Mouse (Mus musculus): ENCODE measurements around the gene Celf5. TPM values are rescaled to one million over a fixed set of nuclear protein-coding genes. Genes with fewer than 3 reads are reported as not detected.

Celf5 gene
- 1.2 TPM for polyA plus RNA-seq (2014; fragmentation: Illumina TruSeq; extraction: RNeasy Lipid Tissue Mini Kit (QIAGEN cat#74804); ENCODE audit: low read depth, low replicate concordance)

DNA sequence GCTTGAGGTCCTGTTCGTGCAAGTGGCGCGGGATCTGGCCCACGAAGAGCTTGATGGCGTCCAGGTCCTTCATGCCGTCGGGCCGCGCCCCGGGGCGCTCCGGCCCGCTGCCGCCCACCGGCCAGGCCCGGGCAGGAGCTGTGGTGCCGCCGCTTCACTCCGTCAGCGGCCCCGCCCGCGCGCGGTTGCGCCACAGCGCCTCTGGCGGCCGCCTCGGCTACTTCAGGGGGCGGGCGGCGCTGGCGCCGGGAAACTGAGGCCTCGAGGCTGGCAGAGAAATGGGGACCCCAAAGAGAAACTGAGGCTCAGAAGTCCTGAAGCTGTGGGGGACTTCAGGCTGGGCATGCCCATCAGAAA, at the start of gene Celf5:
Celf5 (minus strand) TSS at position 177 of the 357 bp plus-strand sequence.

DNA sequence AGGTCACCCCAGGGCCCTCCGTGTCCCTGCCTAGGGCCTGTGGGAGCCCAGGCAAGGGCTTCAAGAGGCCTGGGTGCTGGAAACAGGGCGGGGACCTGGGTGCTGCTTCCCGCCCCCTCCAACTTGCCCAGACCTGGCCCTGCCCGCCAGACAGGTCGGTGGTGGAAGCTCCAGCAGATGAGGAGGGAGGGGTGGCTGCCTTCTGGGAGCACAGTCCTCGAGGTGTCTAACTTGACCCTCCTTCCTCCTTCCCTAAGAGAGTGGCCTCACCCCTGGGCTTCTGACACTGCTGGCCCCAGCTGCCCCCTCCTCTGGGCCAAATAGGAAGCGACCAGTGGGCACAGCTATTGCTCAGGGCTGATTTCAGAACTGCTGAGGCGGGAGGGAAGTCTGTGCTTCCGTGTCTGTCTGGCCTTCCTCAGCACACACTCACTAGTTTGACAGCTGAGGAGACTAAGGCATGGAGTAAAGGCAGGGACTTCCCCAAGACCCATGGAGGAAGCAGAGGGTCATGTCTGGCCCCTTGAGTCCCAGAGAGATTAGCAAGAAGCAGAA, 41.6 kb upstream of the Celf5 start, which contains the start of gene Gna15:
Gna15 (minus strand) TSS at position 175 of the 555 bp plus-strand sequence.

DNA sequence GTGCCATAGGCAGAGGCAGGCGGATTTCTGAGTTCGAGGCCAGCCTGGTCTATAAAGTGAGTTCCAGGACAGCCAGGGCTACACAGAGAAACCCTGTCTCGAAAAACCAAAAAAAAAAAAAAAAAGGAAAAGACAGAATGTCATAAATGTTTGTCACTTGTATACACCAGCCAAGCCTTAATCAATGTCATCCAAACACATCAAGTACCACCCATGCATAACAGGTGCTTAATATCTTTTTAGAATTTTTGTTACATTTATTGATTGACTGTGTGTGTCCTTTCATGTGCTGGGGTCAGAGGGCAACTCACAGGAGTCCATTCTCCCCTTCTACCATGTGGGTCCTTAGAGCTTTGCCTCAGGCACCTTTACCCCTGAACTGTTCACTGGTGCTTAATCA, 17.5 kb upstream of the Celf5 start, which contains the start of gene S1pr4:
S1pr4 (minus strand) TSS at position 101 of the 400 bp plus-strand sequence.

DNA sequence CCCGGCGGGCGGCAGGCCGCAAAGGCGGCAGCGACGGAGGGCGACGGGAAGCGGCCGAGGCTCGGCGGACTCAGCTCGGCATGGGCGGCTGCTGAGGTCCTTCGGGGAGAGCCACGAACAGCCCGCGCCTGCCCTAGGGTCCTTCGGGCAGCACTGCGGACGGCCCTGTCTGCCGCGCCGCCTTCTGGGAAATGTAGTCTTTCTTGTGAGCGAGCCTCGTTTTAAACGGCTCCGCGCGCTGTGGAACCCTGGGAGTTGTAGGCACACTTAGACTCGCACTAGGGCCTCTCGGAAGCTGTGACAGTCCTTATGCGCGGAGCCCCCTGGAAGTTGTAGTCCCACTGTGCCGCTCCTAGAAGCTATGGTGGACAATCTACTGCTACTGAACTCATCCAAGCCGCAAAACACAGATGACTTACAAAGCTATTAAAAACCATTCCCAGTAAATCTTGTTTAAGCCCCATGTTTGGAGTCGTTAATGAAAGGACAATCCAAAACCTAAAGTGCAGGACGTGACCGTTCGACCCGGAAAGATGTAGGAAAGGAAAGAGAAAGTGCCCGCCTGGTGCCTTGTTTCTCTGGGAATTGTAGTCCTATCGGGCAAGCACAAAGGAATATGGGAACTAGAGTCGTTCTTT, 13.9 kb upstream of the Celf5 start, which contains the start of gene Ncln:
Ncln (minus strand) TSS at position 129 of the 638 bp plus-strand sequence.

DNA sequence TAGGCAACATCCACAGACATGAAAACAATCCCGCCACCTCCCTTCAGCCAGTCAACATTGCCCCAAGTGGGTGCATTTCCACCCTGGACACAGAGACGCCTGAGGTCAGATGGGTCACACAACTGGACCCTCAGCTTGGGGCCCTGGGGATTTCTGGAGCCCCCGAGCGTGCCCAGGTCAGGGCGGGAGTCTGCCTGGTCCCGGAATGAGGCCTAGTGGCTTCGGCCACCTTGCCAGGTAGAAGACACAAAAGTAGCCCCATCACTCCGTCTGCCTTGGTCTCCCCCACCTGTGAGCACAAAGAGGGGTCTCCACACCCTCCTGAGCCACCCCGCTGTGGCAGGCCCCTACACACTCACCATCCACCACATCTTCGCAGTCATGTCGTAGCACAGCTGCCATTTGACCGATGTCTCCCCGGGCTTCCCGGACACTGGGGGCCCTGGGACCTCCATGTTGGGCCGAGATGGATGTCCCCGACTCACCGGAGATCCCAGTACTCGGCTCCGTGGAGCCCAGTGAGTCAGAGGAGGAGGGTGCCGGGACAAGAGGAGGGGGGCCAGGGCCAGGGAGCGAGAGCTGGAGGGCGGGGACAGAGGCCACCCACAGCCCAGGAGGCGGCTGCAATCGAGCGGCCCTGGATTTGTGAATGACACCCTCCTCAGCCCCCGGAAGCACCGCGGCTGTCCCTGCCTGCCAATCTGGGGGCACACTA, 27.2 kb downstream of the Celf5 start, which contains the start of gene Nfic:
Nfic (minus strand) TSS at position 455 of the 715 bp plus-strand sequence.

Other genes starting within 250 kb of the Celf5 start
- 11.6 TPM for gene Zfr2, start 249.6 kb downstream of the Celf5 start, polyA plus RNA-seq (2014; fragmentation: Illumina TruSeq; extraction: RNeasy Lipid Tissue Mini Kit (QIAGEN cat#74804); ENCODE audit: low read depth, low replicate concordance)
- 2.8 TPM for gene Matk, start 229.8 kb downstream of the Celf5 start, polyA plus RNA-seq (2014; fragmentation: Illumina TruSeq; extraction: RNeasy Lipid Tissue Mini Kit (QIAGEN cat#74804); ENCODE audit: low read depth, low replicate concordance)
- 87.0 TPM for gene Mrpl54, start 215.8 kb downstream of the Celf5 start, polyA plus RNA-seq (2014; fragmentation: Illumina TruSeq; extraction: RNeasy Lipid Tissue Mini Kit (QIAGEN cat#74804); ENCODE audit: low read depth, low replicate concordance)
- 47.8 TPM for gene Apba3, start 215.7 kb downstream of the Celf5 start, polyA plus RNA-seq (2014; fragmentation: Illumina TruSeq; extraction: RNeasy Lipid Tissue Mini Kit (QIAGEN cat#74804); ENCODE audit: low read depth, low replicate concordance)
- 24.4 TPM for gene Tjp3, start 191.1 kb downstream of the Celf5 start, polyA plus RNA-seq (2014; fragmentation: Illumina TruSeq; extraction: RNeasy Lipid Tissue Mini Kit (QIAGEN cat#74804); ENCODE audit: low read depth, low replicate concordance)
- gene Pip5k1c, start 189.7 kb downstream of the Celf5 start, polyA plus RNA-seq (2014; fragmentation: Illumina TruSeq; extraction: RNeasy Lipid Tissue Mini Kit (QIAGEN cat#74804); ENCODE audit: low read depth, low replicate concordance), result 44.2 TPM
- gene Cactin, start 161.6 kb downstream of the Celf5 start, polyA plus RNA-seq (2014; fragmentation: Illumina TruSeq; extraction: RNeasy Lipid Tissue Mini Kit (QIAGEN cat#74804); ENCODE audit: low read depth, low replicate concordance), result 18.5 TPM
- gene Tbxa2r, start 154.0 kb downstream of the Celf5 start, polyA plus RNA-seq (2014; fragmentation: Illumina TruSeq; extraction: RNeasy Lipid Tissue Mini Kit (QIAGEN cat#74804); ENCODE audit: low read depth, low replicate concordance), result 2.7 TPM
- gene Gipc3, start 139.4 kb downstream of the Celf5 start, polyA plus RNA-seq (2014; fragmentation: Illumina TruSeq; extraction: RNeasy Lipid Tissue Mini Kit (QIAGEN cat#74804); ENCODE audit: low read depth, low replicate concordance), result 1.1 TPM
- gene Hmg20b, start 132.2 kb downstream of the Celf5 start, polyA plus RNA-seq (2014; fragmentation: Illumina TruSeq; extraction: RNeasy Lipid Tissue Mini Kit (QIAGEN cat#74804); ENCODE audit: low read depth, low replicate concordance), result 63.1 TPM
- 22.3 TPM for gene Mfsd12, start 125.2 kb downstream of the Celf5 start, polyA plus RNA-seq (2014; fragmentation: Illumina TruSeq; extraction: RNeasy Lipid Tissue Mini Kit (QIAGEN cat#74804); ENCODE audit: low read depth, low replicate concordance)
- 2.1 TPM for gene 4930404N11Rik, start 116.9 kb downstream of the Celf5 start, polyA plus RNA-seq (2014; fragmentation: Illumina TruSeq; extraction: RNeasy Lipid Tissue Mini Kit (QIAGEN cat#74804); ENCODE audit: low read depth, low replicate concordance)
- 22.5 TPM for gene Fzr1, start 104.2 kb downstream of the Celf5 start, polyA plus RNA-seq (2014; fragmentation: Illumina TruSeq; extraction: RNeasy Lipid Tissue Mini Kit (QIAGEN cat#74804); ENCODE audit: low read depth, low replicate concordance)
- 66.8 TPM for gene Dohh, start 98.3 kb downstream of the Celf5 start, polyA plus RNA-seq (2014; fragmentation: Illumina TruSeq; extraction: RNeasy Lipid Tissue Mini Kit (QIAGEN cat#74804); ENCODE audit: low read depth, low replicate concordance)
- 2.8 TPM for gene Gm48551, start 98.2 kb downstream of the Celf5 start, polyA plus RNA-seq (2014; fragmentation: Illumina TruSeq; extraction: RNeasy Lipid Tissue Mini Kit (QIAGEN cat#74804); ENCODE audit: low read depth, low replicate concordance)
- 1.7 TPM for gene Gm48552, start 93.7 kb downstream of the Celf5 start, polyA plus RNA-seq (2014; fragmentation: Illumina TruSeq; extraction: RNeasy Lipid Tissue Mini Kit (QIAGEN cat#74804); ENCODE audit: low read depth, low replicate concordance)
- gene Smim24, start 89.7 kb downstream of the Celf5 start, polyA plus RNA-seq (2014; fragmentation: Illumina TruSeq; extraction: RNeasy Lipid Tissue Mini Kit (QIAGEN cat#74804); ENCODE audit: low read depth, low replicate concordance), result 53.6 TPM
- 48.7 TPM for gene Nfic, start 27.1 kb downstream of the Celf5 start, polyA plus RNA-seq (2014; fragmentation: Illumina TruSeq; extraction: RNeasy Lipid Tissue Mini Kit (QIAGEN cat#74804); ENCODE audit: low read depth, low replicate concordance)
- gene Ncln, start 13.7 kb upstream of the Celf5 start, polyA plus RNA-seq (2014; fragmentation: Illumina TruSeq; extraction: RNeasy Lipid Tissue Mini Kit (QIAGEN cat#74804); ENCODE audit: low read depth, low replicate concordance), result 50.8 TPM
- gene S1pr4, start 17.4 kb upstream of the Celf5 start, polyA plus RNA-seq (2014; fragmentation: Illumina TruSeq; extraction: RNeasy Lipid Tissue Mini Kit (QIAGEN cat#74804); ENCODE audit: low read depth, low replicate concordance), result 0.93 TPM
- 2.9 TPM for gene Gna15, start 41.5 kb upstream of the Celf5 start, polyA plus RNA-seq (2014; fragmentation: Illumina TruSeq; extraction: RNeasy Lipid Tissue Mini Kit (QIAGEN cat#74804); ENCODE audit: low read depth, low replicate concordance)
- gene Gna11, start 62.5 kb upstream of the Celf5 start, polyA plus RNA-seq (2014; fragmentation: Illumina TruSeq; extraction: RNeasy Lipid Tissue Mini Kit (QIAGEN cat#74804); ENCODE audit: low read depth, low replicate concordance), result 118 TPM
- 286 TPM for gene Aes, start 76.8 kb upstream of the Celf5 start, polyA plus RNA-seq (2014; fragmentation: Illumina TruSeq; extraction: RNeasy Lipid Tissue Mini Kit (QIAGEN cat#74804); ENCODE audit: low read depth, low replicate concordance)
- gene Tle2, start 91.9 kb upstream of the Celf5 start, polyA plus RNA-seq (2014; fragmentation: Illumina TruSeq; extraction: RNeasy Lipid Tissue Mini Kit (QIAGEN cat#74804); ENCODE audit: low read depth, low replicate concordance), result 45.0 TPM
- gene Tle6, start 118.4 kb upstream of the Celf5 start, polyA plus RNA-seq (2014; fragmentation: Illumina TruSeq; extraction: RNeasy Lipid Tissue Mini Kit (QIAGEN cat#74804); ENCODE audit: low read depth, low replicate concordance), result 15.3 TPM
- gene BC025920, start 123.6 kb upstream of the Celf5 start, polyA plus RNA-seq (2014; fragmentation: Illumina TruSeq; extraction: RNeasy Lipid Tissue Mini Kit (QIAGEN cat#74804); ENCODE audit: low read depth, low replicate concordance), result 3.6 TPM
- gene Sirt6, start 145.1 kb upstream of the Celf5 start, polyA plus RNA-seq (2014; fragmentation: Illumina TruSeq; extraction: RNeasy Lipid Tissue Mini Kit (QIAGEN cat#74804); ENCODE audit: low read depth, low replicate concordance), result 18.6 TPM
- gene Ankrd24, start 145.8 kb upstream of the Celf5 start, polyA plus RNA-seq (2014; fragmentation: Illumina TruSeq; extraction: RNeasy Lipid Tissue Mini Kit (QIAGEN cat#74804); ENCODE audit: low read depth, low replicate concordance), result 21.9 TPM
- 3.5 TPM for gene Gm10778, start 166.3 kb upstream of the Celf5 start, polyA plus RNA-seq (2014; fragmentation: Illumina TruSeq; extraction: RNeasy Lipid Tissue Mini Kit (QIAGEN cat#74804); ENCODE audit: low read depth, low replicate concordance)
- 4.7 TPM for gene Zfp433, start 222.1 kb upstream of the Celf5 start, polyA plus RNA-seq (2014; fragmentation: Illumina TruSeq; extraction: RNeasy Lipid Tissue Mini Kit (QIAGEN cat#74804); ENCODE audit: low read depth, low replicate concordance)

All from adipose tissue, adult 10 weeks (tissue).